9 mouse cellular contexts compared by ENCODE assay signal in the genomic region with DNA sequence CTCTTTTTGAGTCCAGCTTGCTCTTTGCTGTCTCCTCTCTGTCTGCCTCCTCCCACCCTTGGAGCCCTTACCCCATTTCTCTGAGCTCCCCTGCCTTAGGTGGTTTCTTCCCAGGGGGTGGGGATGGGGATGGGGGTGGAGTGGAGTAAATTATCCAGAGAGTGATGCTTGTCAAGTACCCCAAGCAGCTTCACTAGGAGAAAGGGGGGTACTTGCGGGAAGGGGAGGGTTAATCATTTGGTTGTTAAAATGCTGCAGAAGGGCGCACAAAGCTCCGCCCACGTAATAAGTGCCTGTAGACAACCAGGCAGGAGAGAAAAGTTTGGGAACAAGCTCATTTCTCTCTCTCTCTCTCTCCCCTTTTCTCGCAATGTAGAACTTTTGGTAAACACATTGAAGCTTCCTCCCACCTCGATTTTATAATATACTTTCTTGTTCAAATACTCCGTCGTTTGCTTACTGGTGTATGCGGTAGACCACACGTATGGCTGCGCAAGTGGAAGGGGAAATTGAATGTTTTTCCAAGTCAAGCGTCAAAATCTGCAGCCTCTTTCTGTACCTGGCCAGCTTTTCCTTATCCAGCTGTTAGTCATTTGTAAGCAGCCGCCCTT.
DNase-seq lines count a peak whose midpoint lies in the region; ATAC-seq lines count a peak whose summit lies in the region.
"Had no signal": no experiment of that assay in that cellular context is flagged by ENCODE, and none has a peak within 500 bp of the region (broad histone marks: within the 10 kb centered on the region; RNA-seq: fewer than 3 reads in every experiment).

No protein-coding gene starts in this region.

- peaks cover 6% of the 10 kb centered on the region for H3K27me3 ChIP-seq in lung, embryonic 16.5 days (ENCODE audit: control insufficient read depth, insufficient read depth, low read depth, low read length)
- H3K27me3 ChIP-seq in liver, embryonic 13.5 days, result peaks cover 10% of the 10 kb centered on the region

- no peak for DNase-seq in cerebellum, postnatal 36 days
- no peak for DNase-seq in lung, postnatal 14 days
- no peak for DNase-seq in liver, embryonic 13.5 days
- peak; percentile 27 for DNase-seq in telencephalon, adult 2 months (ENCODE audit: low read depth, low spot score)
- no peak for DNase-seq in right cerebral cortex, postnatal 25 days

- under 1% methylated on average over 13 of the region's 13 CpGs for WGBS in lung, embryonic 16.5 days
- WGBS in liver, embryonic 13.5 days (ENCODE audit: insufficient replicate concordance), result 3% methylated on average over 13 of the region's 13 CpGs

- 0 out of 2 replicates have a peak, but pooled peaks have one; percentile 22 for ATAC-seq in cerebellum, adult (ENCODE audit: insufficient number of reproducible peaks, low FRiP score, low TSS enrichment)
- no peak for ATAC-seq in lung, embryonic 16.5 days (ENCODE audit: low read depth)
- no peak for ATAC-seq in liver, embryonic 13.5 days (ENCODE audit: low read depth)
- ATAC-seq in megakaryocyte-erythroid progenitor cell, adult 5-6 weeks (replicated peaks; ENCODE audit: low FRiP score, low TSS enrichment, poor library complexity, severe bottlenecking), result no peak

- H3K4me3 ChIP-seq in lung, embryonic 16.5 days (ENCODE audit: low read length), result peak overlapping the region; percentile 28
- H3K4me3 ChIP-seq in liver, embryonic 13.5 days (replicated peaks), result no peak overlapping the region

- no peaks in the 10 kb centered on the region for H3K9me3 ChIP-seq in lung, embryonic 16.5 days (ENCODE audit: control insufficient read depth, low read length)
- no peaks in the 10 kb centered on the region for H3K9me3 ChIP-seq in liver, embryonic 13.5 days (replicated peaks)

- no peak overlapping the region for H3K9ac ChIP-seq in lung, embryonic 16.5 days (ENCODE audit: low read length)
- H3K9ac ChIP-seq in liver, embryonic 13.5 days, result no peak overlapping the region

- peaks cover 2% of the 10 kb centered on the region for H3K4me1 ChIP-seq in lung, embryonic 16.5 days (replicated peaks; ENCODE audit: control insufficient read depth, insufficient read depth, low read length)
- H3K4me1 ChIP-seq in liver, embryonic 13.5 days (replicated peaks), result no peaks in the 10 kb centered on the region

- peak overlapping the region; percentile 49 for H3K4me2 ChIP-seq in lung, embryonic 16.5 days (ENCODE audit: low read depth, low read length)
- peak overlapping the region; percentile 38 for H3K4me2 ChIP-seq in liver, embryonic 13.5 days

- no peaks in the 10 kb centered on the region for H3K36me3 ChIP-seq in lung, embryonic 16.5 days (ENCODE audit: control insufficient read depth, insufficient read depth, low read length)
- H3K36me3 ChIP-seq in liver, embryonic 13.5 days, result no peaks in the 10 kb centered on the region

- H3K27ac ChIP-seq in lung, embryonic 16.5 days (ENCODE audit: low read length), result no peak overlapping the region
- no peak overlapping the region for H3K27ac ChIP-seq in liver, embryonic 13.5 days
- H3K27ac ChIP-seq: macrophage had no signal
